Mouse (Mus musculus): Measurements from ENCODE around the gene Fbxw8. TPM values are rescaled to one million over a fixed set of nuclear protein-coding genes. Genes with fewer than 3 reads are reported as not detected.

Fbxw8 gene
- polyA plus RNA-seq, 1 experiment from 2014 or later = 28.9 TPM

GRCm38 (mm10) chr5:118036888-118037797 lies 118.1 kb downstream of the Fbxw8 start:
- no peak overlapping the region for H3K4me3 ChIP-seq
- no peaks in the 10 kb centered on the region for H3K9me3 ChIP-seq
- H3K4me2 ChIP-seq = peak overlapping the region; percentile 42
- no peaks in the 10 kb centered on the region for H3K27me3 ChIP-seq
- H3K4me1 ChIP-seq = peaks cover 14% of the 10 kb centered on the region
- 35% methylated on average over 25 of the region's 25 CpGs for WGBS
- ATAC-seq (ENCODE audit: insufficient number of reproducible peaks, insufficient read depth, low FRiP score, low TSS enrichment, low read depth) = no peak
- H3K9ac ChIP-seq = 0 out of 2 replicates have a peak overlapping the region, but pooled peaks have one; percentile 21
- H3K36me3 ChIP-seq = no peaks in the 10 kb centered on the region
- H3K27ac ChIP-seq = no peak overlapping the region

DNA sequence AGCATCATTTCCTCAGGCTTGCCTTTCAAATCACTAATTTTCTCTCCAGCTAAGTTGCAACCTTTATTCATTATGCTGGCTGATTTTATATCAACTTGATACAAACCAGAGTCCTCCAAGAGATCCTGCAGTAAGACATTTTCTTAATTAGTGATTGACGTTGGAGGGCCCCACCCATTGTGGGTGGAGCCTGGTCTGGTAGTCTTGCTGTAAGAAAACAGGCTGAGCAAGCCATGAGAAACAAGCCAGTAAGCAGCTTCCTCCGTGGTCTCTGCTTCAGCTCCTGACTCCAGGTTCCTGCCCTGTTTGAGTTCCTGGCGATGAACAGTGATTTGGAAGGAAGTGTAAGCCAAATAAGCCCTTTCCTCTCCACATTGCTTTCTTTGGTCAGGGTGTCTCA lies 119.5 kb downstream of the Fbxw8 start:
- H3K27ac ChIP-seq = no peak overlapping the region
- H3K4me3 ChIP-seq = no peak overlapping the region
- no peak overlapping the region for H3K9ac ChIP-seq
- peaks cover 14% of the 10 kb centered on the region for H3K4me1 ChIP-seq
- no peaks in the 10 kb centered on the region for H3K9me3 ChIP-seq
- H3K27me3 ChIP-seq = peaks cover 10% of the 10 kb centered on the region
- WGBS = 57% methylated on average over 3 of the region's 3 CpGs
- no peak for ATAC-seq (ENCODE audit: insufficient number of reproducible peaks, insufficient read depth, low FRiP score, low TSS enrichment, low read depth)
- H3K36me3 ChIP-seq = no peaks in the 10 kb centered on the region
- no peak overlapping the region for H3K4me2 ChIP-seq

- no peak for ATAC-seq (ENCODE audit: insufficient number of reproducible peaks, insufficient read depth, low FRiP score, low TSS enrichment, low read depth)
- no peaks in the 10 kb centered on the region for H3K9me3 ChIP-seq
- 95% methylated on average over 1 of the region's 1 CpGs for WGBS
- H3K36me3 ChIP-seq = no peaks in the 10 kb centered on the region
- peaks cover 18% of the 10 kb centered on the region for H3K4me1 ChIP-seq
- peaks cover 21% of the 10 kb centered on the region for H3K27me3 ChIP-seq
- H3K4me3 ChIP-seq = no peak overlapping the region
- no peak overlapping the region for H3K4me2 ChIP-seq
- no peak overlapping the region for H3K27ac ChIP-seq
- H3K9ac ChIP-seq = no peak overlapping the region
Measured at GRCm38 (mm10) chr5:118034632-118035031, 120.6 kb downstream of the Fbxw8 start.

DNA sequence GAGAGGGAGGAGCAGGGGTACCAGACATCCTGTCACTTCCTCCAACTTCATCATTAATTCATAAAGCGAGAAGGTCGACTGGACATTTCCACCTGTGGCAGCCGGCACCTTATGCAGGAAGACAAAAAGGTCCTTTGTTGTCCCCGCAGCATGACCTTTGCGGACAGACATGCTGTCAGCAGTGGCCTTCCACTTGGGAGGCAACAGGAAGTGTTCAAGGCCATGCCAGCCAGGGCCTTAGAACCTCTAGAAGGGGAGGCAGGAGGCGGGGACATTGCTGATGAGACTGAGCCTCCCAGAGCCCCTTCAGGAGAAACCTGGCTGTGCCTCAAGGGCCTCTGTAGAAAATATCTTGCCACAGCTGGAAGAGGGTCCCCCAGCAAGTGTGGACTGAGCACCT lies 121.5 kb downstream of the Fbxw8 start:
- H3K27ac ChIP-seq = no peak overlapping the region
- ATAC-seq (ENCODE audit: insufficient number of reproducible peaks, insufficient read depth, low FRiP score, low TSS enrichment, low read depth) = no peak
- no peak overlapping the region for H3K4me2 ChIP-seq
- H3K4me3 ChIP-seq = no peak overlapping the region
- H3K9me3 ChIP-seq = no peaks in the 10 kb centered on the region
- peaks cover 26% of the 10 kb centered on the region for H3K4me1 ChIP-seq
- WGBS = 54% methylated on average over 6 of the region's 6 CpGs
- peaks cover 30% of the 10 kb centered on the region for H3K27me3 ChIP-seq
- H3K9ac ChIP-seq = no peak overlapping the region
- H3K36me3 ChIP-seq = no peaks in the 10 kb centered on the region

DNA sequence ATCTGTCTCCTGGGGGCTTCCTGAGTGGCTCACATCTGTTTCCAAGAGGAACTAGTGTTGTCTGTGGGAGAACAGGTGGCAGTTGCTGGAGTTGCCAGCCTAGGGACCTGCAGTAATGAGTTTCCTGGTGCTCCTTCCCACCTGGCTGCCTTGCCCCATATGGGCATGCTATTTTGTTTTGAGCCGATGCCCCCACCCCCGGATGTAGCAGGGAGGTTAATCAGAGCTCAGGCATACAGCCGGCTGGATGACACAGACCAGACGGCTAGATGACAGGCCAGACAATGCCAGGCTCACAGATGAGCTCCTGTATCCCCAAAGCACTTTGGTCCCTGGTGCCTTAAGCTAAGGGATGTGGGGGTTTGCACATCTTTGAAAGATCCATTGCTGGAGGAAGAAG lies 121.9 kb downstream of the Fbxw8 start:
- no peak overlapping the region for H3K9ac ChIP-seq
- no peak overlapping the region for H3K4me2 ChIP-seq
- no peak overlapping the region for H3K4me3 ChIP-seq
- H3K27me3 ChIP-seq = peaks cover 35% of the 10 kb centered on the region
- WGBS = 36% methylated on average over 4 of the region's 4 CpGs
- peaks cover 30% of the 10 kb centered on the region for H3K4me1 ChIP-seq
- no peak overlapping the region for H3K27ac ChIP-seq
- no peaks in the 10 kb centered on the region for H3K9me3 ChIP-seq
- H3K36me3 ChIP-seq = no peaks in the 10 kb centered on the region
- ATAC-seq (ENCODE audit: insufficient number of reproducible peaks, insufficient read depth, low FRiP score, low TSS enrichment, low read depth) = no peak

DNA sequence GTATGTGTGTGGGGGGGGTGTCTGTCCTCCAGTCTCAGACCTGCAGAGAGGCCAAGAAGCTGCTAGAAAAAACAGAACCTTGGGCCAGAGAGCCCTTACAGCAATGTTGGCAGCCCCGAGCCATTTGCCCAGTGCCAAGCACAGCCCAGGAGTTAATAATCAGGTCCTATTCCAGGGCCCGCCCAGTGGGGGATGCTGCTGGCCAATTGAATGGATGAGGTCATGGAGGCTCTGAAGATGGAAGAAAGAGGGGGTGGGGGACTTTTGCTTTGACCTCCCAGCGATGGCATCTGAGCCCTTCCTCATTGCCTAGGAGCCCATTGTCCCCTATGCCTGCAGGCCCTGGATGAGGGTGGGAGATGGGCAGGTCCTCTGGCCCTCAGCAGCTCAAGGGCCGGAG lies 123.8 kb downstream of the Fbxw8 start:
- H3K27me3 ChIP-seq = peaks cover 53% of the 10 kb centered on the region

GRCm38 (mm10) chr5:118031059-118031458 lies 124.2 kb downstream of the Fbxw8 start:
- peaks cover 57% of the 10 kb centered on the region for H3K27me3 ChIP-seq
- H3K4me1 ChIP-seq = peaks cover 38% of the 10 kb centered on the region
- 37% methylated on average over 5 of the region's 5 CpGs for WGBS
- no peak for ATAC-seq (ENCODE audit: insufficient number of reproducible peaks, insufficient read depth, low FRiP score, low TSS enrichment, low read depth)
- H3K4me3 ChIP-seq = no peak overlapping the region
- H3K9ac ChIP-seq = no peak overlapping the region
- H3K9me3 ChIP-seq = no peaks in the 10 kb centered on the region
- H3K27ac ChIP-seq = no peak overlapping the region
- H3K4me2 ChIP-seq = no peak overlapping the region
- H3K36me3 ChIP-seq = no peaks in the 10 kb centered on the region

More for the DNA sequence above, 123.8 kb downstream of the Fbxw8 start:
- H3K4me2 ChIP-seq = no peak overlapping the region
- 46% methylated on average over 4 of the region's 4 CpGs for WGBS
- H3K36me3 ChIP-seq = no peaks in the 10 kb centered on the region
- peaks cover 34% of the 10 kb centered on the region for H3K4me1 ChIP-seq
- ATAC-seq (ENCODE audit: insufficient number of reproducible peaks, insufficient read depth, low FRiP score, low TSS enrichment, low read depth) = no peak
- no peak overlapping the region for H3K27ac ChIP-seq
- H3K4me3 ChIP-seq = no peak overlapping the region
- H3K9me3 ChIP-seq = no peaks in the 10 kb centered on the region
- no peak overlapping the region for H3K9ac ChIP-seq

- peaks cover 39% of the 10 kb centered on the region for H3K4me1 ChIP-seq
- no peak overlapping the region for H3K9ac ChIP-seq
- no peak for ATAC-seq (ENCODE audit: insufficient number of reproducible peaks, insufficient read depth, low FRiP score, low TSS enrichment, low read depth)
- WGBS = 89% methylated on average over 9 of the region's 9 CpGs
- no peaks in the 10 kb centered on the region for H3K36me3 ChIP-seq
- no peak overlapping the region for H3K4me3 ChIP-seq
- no peak overlapping the region for H3K27ac ChIP-seq
- H3K4me2 ChIP-seq = 0 out of 2 replicates have a peak overlapping the region, but pooled peaks have one; percentile 95
- no peaks in the 10 kb centered on the region for H3K9me3 ChIP-seq
- H3K27me3 ChIP-seq = peaks cover 66% of the 10 kb centered on the region
Measured at GRCm38 (mm10) chr5:118030022-118030675, 125.1 kb downstream of the Fbxw8 start.

DNA sequence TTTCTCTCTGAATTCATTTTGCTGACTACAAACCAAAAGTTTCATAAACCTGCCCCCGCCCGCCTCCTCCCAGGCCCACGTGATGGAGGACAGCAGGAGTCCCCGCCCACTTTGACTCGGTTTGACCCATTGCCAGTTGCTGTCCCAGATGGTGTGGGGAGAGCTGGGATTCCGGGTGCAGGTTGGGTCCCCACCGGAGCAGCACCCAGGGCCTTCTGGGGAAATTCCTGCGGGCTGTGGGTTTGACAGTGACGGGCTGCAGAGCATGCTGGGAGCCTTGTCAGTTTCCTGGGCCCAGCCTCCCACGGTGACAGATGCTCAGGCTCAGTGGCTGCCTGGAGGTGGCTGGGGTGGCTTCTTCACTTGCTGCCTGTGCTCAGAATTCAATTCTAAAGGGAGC lies 125.8 kb downstream of the Fbxw8 start:
- Histone ChIP-seq H3K4me2 (peak overlapping the region; percentile 95), H3K27ac (no peak overlapping the region), H3K4me3 (peak overlapping the region; percentile 65), H3K9ac (0 out of 2 replicates have a peak overlapping the region, but pooled peaks have one; percentile 28), H3K27me3 (peaks cover 67% of the 10 kb centered on the region), H3K4me1 (peaks cover 39% of the 10 kb centered on the region), H3K9me3 (no peaks in the 10 kb centered on the region), H3K36me3 (no peaks in the 10 kb centered on the region)
- no peak for ATAC-seq (ENCODE audit: insufficient number of reproducible peaks, insufficient read depth, low FRiP score, low TSS enrichment, low read depth)
- 2% methylated on average over 10 of the region's 10 CpGs for WGBS

- Histone ChIP-seq H3K9me3 (no peaks in the 10 kb centered on the region), H3K36me3 (no peaks in the 10 kb centered on the region), H3K4me3 (peak overlapping the region; percentile 65), H3K9ac (0 out of 2 replicates have a peak overlapping the region, but pooled peaks have one; percentile 28), H3K4me1 (peaks cover 39% of the 10 kb centered on the region), H3K27me3 (peaks cover 67% of the 10 kb centered on the region), H3K4me2 (peak overlapping the region; percentile 95), H3K27ac (no peak overlapping the region)
- WGBS = 7% methylated on average over 12 of the region's 12 CpGs
- no peak for ATAC-seq (ENCODE audit: insufficient number of reproducible peaks, insufficient read depth, low FRiP score, low TSS enrichment, low read depth)
Measured at GRCm38 (mm10) chr5:118029035-118029408, 126.2 kb downstream of the Fbxw8 start.

- Histone ChIP-seq H3K36me3 (no peaks in the 10 kb centered on the region), H3K9me3 (no peaks in the 10 kb centered on the region), H3K4me3 (peak overlapping the region; percentile 65), H3K27me3 (peaks cover 67% of the 10 kb centered on the region), H3K4me1 (peaks cover 39% of the 10 kb centered on the region), H3K27ac (no peak overlapping the region), H3K9ac (peak overlapping the region; percentile 65), H3K4me2 (peak overlapping the region; percentile 95)
- 2% methylated on average over 76 of the region's 79 CpGs for WGBS
- ATAC-seq (ENCODE audit: insufficient number of reproducible peaks, insufficient read depth, low FRiP score, low TSS enrichment, low read depth) = no peak
Measured at GRCm38 (mm10) chr5:118028191-118029034, 126.9 kb downstream of the Fbxw8 start.
